Mouse (Mus musculus): ENCODE data around the gene Jakmip3. TPM values are rescaled to one million over a fixed set of nuclear protein-coding genes. Genes with fewer than 3 reads are reported as not detected.

The Jakmip3 gene
- polyA plus RNA-seq, 1 experiment from 2014 or later = 0.59 TPM

DNA sequence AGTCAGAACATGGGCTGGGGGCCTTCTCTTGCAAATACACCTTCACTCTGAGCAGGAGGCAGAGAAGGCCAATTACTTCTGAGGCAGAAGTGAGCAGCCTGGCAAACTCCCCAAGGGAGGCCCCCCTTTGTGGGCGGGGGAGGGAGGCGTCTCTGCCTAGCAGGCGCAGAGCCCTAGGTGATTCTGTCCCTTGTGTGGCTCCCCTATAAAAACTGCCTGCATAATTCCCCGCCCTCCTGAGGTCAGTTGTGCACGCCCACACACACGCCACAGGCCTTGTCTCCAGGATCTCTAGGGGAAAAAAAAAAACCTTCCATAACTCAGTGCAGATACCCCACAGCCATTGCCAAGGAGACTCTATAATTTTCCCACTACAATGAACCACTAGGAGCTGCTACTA, 189.8 kb downstream of the Jakmip3 start:
- H3K36me3 ChIP-seq (ENCODE audit: control insufficient read depth, insufficient read depth, low read length) = no peaks in the 10 kb centered on the region
- no peaks in the 10 kb centered on the region for H3K27me3 ChIP-seq (ENCODE audit: control insufficient read depth, insufficient read depth, low read length)
- no peak for ATAC-seq (ENCODE audit: low FRiP score)
- no peaks in the 10 kb centered on the region for H3K9me3 ChIP-seq (ENCODE audit: control insufficient read depth, low read length)
- no peak overlapping the region for H3K9ac ChIP-seq (ENCODE audit: low read length)
- no peak overlapping the region for H3K27ac ChIP-seq (ENCODE audit: low read depth, low read length)
- DNase-seq (ENCODE audit: low spot score, missing footprints) = no peak
- no peak overlapping the region for H3K4me2 ChIP-seq
- 57% methylated on average over 6 of the region's 6 CpGs for WGBS
- peaks cover 2% of the 10 kb centered on the region; the same call in 1 of the 2 replicates for H3K4me1 ChIP-seq (ENCODE audit: control insufficient read depth, insufficient read depth, low read length)
- H3K4me3 ChIP-seq (ENCODE audit: low read depth, low read length) = no peak overlapping the region

GRCm38 (mm10) chr7:139131538-139131937, 191.0 kb downstream of the Jakmip3 start:
- DNase-seq (ENCODE audit: low spot score, missing footprints) (no peak), ATAC-seq (ENCODE audit: low FRiP score) (no peak)
- H3K9ac ChIP-seq (ENCODE audit: low read length) = no peak overlapping the region
- no peaks in the 10 kb centered on the region for H3K36me3 ChIP-seq (ENCODE audit: control insufficient read depth, insufficient read depth, low read length)
- no peak overlapping the region for H3K4me3 ChIP-seq (ENCODE audit: low read depth, low read length)
- no peaks in the 10 kb centered on the region for H3K27me3 ChIP-seq (ENCODE audit: control insufficient read depth, insufficient read depth, low read length)
- H3K27ac ChIP-seq (ENCODE audit: low read depth, low read length) = no peak overlapping the region
- H3K4me2 ChIP-seq = no peak overlapping the region
- no peaks in the 10 kb centered on the region for H3K9me3 ChIP-seq (ENCODE audit: control insufficient read depth, low read length)
- H3K4me1 ChIP-seq (ENCODE audit: control insufficient read depth, insufficient read depth, low read length) = peaks cover 5% of the 10 kb centered on the region
- 73% methylated on average over 8 of the region's 8 CpGs for WGBS

GRCm38 (mm10) chr7:139133446-139133845, 192.9 kb downstream of the Jakmip3 start:
- H3K27ac ChIP-seq (ENCODE audit: low read depth, low read length) = no peak overlapping the region
- no peaks in the 10 kb centered on the region for H3K9me3 ChIP-seq (ENCODE audit: control insufficient read depth, low read length)
- no peak for ATAC-seq (ENCODE audit: low FRiP score)
- no peak overlapping the region for H3K9ac ChIP-seq (ENCODE audit: low read length)
- no peak overlapping the region for H3K4me3 ChIP-seq (ENCODE audit: low read depth, low read length)
- 89% methylated on average over 3 of the region's 3 CpGs for WGBS
- H3K27me3 ChIP-seq (ENCODE audit: control insufficient read depth, insufficient read depth, low read length) = no peaks in the 10 kb centered on the region
- no peak for DNase-seq (ENCODE audit: low spot score, missing footprints)
- H3K4me1 ChIP-seq (ENCODE audit: control insufficient read depth, insufficient read depth, low read length) = peaks cover 9% of the 10 kb centered on the region
- H3K36me3 ChIP-seq (ENCODE audit: control insufficient read depth, insufficient read depth, low read length) = no peaks in the 10 kb centered on the region
- no peak overlapping the region for H3K4me2 ChIP-seq

Other genes starting within 250 kb of the Jakmip3 start
- gene Ppp2r2d, start 94.7 kb upstream of the Jakmip3 start, polyA plus RNA-seq (2014; fragmentation: Nextera tagmentation; extraction: Ambion mirVana) = 76.2 and 79.7 TPM in 2 replicates
- gene Mapk1ip1, start 94.5 kb upstream of the Jakmip3 start, polyA plus RNA-seq (2014; fragmentation: Nextera tagmentation; extraction: Ambion mirVana) = 16.2 and 16.8 TPM in 2 replicates
- gene Bnip3, start 31.2 kb upstream of the Jakmip3 start, polyA plus RNA-seq (2014; fragmentation: Nextera tagmentation; extraction: Ambion mirVana) = 80.0 and 86.1 TPM in 2 replicates
- 167 and 179 TPM in 2 replicates for gene Dpysl4, start 145.3 kb downstream of the Jakmip3 start, polyA plus RNA-seq (2014; fragmentation: Nextera tagmentation; extraction: Ambion mirVana)

All from midbrain, embryonic 11.5 days (tissue).